Mouse (Mus musculus) spleen, adult 2 months (tissue): Measurements from ENCODE around the gene Cacna2d3. TPM values are rescaled to one million over a fixed set of nuclear protein-coding genes. Genes with fewer than 3 reads are reported as not detected.

Source experiments
- DNase-seq, 2 experiments: peaks; one replicate each; pipeline versions ENCODE4 v3.0.0 to v3.0.0-alpha.2; 2012 to 2021; ENCODE audit warnings: low spot score in 2 of 2, low read depth in 1 of 2
- H3K27ac ChIP-seq: fragments of 200-500 bp; 2 replicates; pipeline ENCODE4 v1.5.1; 2012; ENCODE audit warnings: low read length, inconsistent platforms; ENCODE audit not compliant: insufficient read depth
- H3K27me3 ChIP-seq: fragments of 200-500 bp; 2 replicates; pipeline ENCODE4 v1.6.1; 2012; ENCODE audit warnings: mild to moderate bottlenecking, moderate library complexity, low read length, inconsistent platforms; ENCODE audit not compliant: control insufficient read depth, insufficient read depth
- H3K36me3 ChIP-seq: fragments of 200-500 bp; 2 replicates; pipeline ENCODE4 v1.6.1; 2012; ENCODE audit warnings: mild to moderate bottlenecking, low read length, inconsistent platforms; ENCODE audit not compliant: control insufficient read depth, insufficient read depth
- H3K4me1 ChIP-seq: fragments of 200-500 bp; 2 replicates; pipeline ENCODE4 v1.6.1; 2011; ENCODE audit warnings: inconsistent platforms; ENCODE audit not compliant: control insufficient read depth, insufficient read depth, insufficient read length
- H3K4me3 ChIP-seq: fragments of 200-500 bp; 2 replicates; pipeline ENCODE4 v1.5.1; 2011; ENCODE audit warnings: mild to moderate bottlenecking, inconsistent platforms; ENCODE audit not compliant: insufficient read depth, insufficient read length; ENCODE audit errors: extremely low read depth
- CTCF ChIP-seq: fragments of 200-500 bp; IDR thresholded peaks from 2 replicates; pipeline ENCODE4 v1.5.1; 2011; ENCODE audit warnings: mild to moderate bottlenecking, inconsistent platforms; ENCODE audit not compliant: insufficient read depth, insufficient read length, insufficient replicate concordance; ENCODE audit errors: extremely low read depth
- POLR2A ChIP-seq: fragments of 200-500 bp; IDR thresholded peaks from 2 replicates; pipeline ENCODE4 v1.6.1; 2011; ENCODE audit warnings: low read depth, low read length, inconsistent platforms
- WGBS: fragments of 180-500 bp; shearing (Covaris S2); methylation state at CpG from one replicate; pipeline ENCODE4 v1.1.7; 2018; 5-methylcytosine and 5-hydroxymethylcytosine counted together
- polyA plus RNA-seq: library from polyadenylated mRNA; depleted of rRNA; stranded (reverse); fragments of >200 nt; gene quantifications from 2 replicates; pipeline ENCODE4 v1.2.3, GENCODE M21; 2012

Gene Cacna2d3
- polyA plus RNA-seq, 1 experiment: 0.19 TPM

GRCm38 (mm10) chr14:29723267-29723666 is 1.6 kb upstream of the Cacna2d3 start:
- peaks cover 9% of the 10 kb centered on the region for H3K27me3 ChIP-seq
- 12% methylated on average over 10 of the region's 10 CpGs for WGBS
- TF ChIP-seq POLR2A (no peak), CTCF (no peak)

DNA sequence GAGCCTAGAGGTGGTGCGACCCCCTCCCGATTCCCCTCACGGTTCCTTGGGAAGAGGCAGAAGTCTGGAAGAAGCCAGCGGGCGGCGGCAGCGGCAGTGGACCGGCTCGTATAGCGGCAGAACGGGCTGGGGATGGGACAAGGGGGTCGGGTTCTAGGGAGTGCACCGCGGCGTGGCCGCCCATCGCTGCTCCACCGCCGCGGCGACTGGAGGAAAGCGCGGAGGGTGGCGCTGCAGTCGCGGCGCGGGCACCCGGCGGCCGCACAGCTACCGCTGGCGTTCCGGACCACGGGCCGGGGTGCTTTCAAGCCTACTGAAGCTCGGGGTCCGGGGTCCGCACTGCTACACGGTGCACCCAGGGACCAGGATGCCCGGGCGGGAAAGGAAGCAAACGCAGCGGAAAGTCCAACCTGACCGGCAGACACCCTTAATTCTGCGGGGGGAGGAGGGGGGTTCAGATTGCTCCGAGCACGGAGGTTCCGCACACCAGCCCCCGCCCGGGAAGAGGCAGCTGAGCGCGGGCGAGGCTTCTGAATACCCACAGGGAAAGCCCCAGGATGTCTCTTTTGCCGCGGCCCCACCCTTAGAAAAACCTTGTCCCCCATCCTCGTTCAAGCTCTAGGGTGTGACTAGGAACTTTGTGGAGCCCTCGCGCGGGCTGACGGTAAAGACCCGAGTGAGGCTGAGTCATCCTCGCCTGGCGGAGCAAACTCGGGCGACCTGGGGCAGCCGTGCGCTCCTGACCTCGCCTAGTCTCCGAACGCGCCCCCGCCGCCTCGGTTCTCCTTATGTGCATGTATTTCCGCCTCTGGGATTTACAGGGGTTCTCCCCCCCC is 940 bp upstream of the Cacna2d3 start:
- no peak for DNase-seq
- peaks cover 9% of the 10 kb centered on the region for H3K27me3 ChIP-seq
- H3K36me3 ChIP-seq: no peaks in the 10 kb centered on the region
- 1% methylated on average over 76 of the region's 76 CpGs for WGBS
- H3K27ac ChIP-seq: no peak overlapping the region
- no peaks in the 10 kb centered on the region for H3K4me1 ChIP-seq
- no peak overlapping the region for H3K4me3 ChIP-seq
- TF ChIP-seq CTCF (no peak), POLR2A (no peak)

More at GRCm38 (mm10) chr14:29723267-29723666, 1.6 kb upstream of the Cacna2d3 start:
- Histone ChIP-seq H3K4me3 (no peak overlapping the region), H3K27ac (no peak overlapping the region), H3K4me1 (no peaks in the 10 kb centered on the region), H3K36me3 (no peaks in the 10 kb centered on the region)
- DNase-seq: no peak

- Histone ChIP-seq H3K27ac (no peak overlapping the region), H3K36me3 (no peaks in the 10 kb centered on the region), H3K27me3 (peaks cover 9% of the 10 kb centered on the region), H3K4me3 (no peak overlapping the region), H3K4me1 (no peaks in the 10 kb centered on the region)
- 8% methylated on average over 11 of the region's 11 CpGs for WGBS
- DNase-seq: no peak
- TF ChIP-seq POLR2A: no peak
- TF ChIP-seq CTCF: no peak
These were observed 555 bp downstream of the Cacna2d3 start for GRCm38 (mm10) chr14:29721131-29721487.

GRCm38 (mm10) chr14:29720334-29720911 is 1.2 kb downstream of the Cacna2d3 start:
- WGBS: 10% methylated on average over 17 of the region's 17 CpGs
- Histone ChIP-seq H3K27ac (no peak overlapping the region), H3K36me3 (no peaks in the 10 kb centered on the region), H3K27me3 (peaks cover 9% of the 10 kb centered on the region), H3K4me1 (no peaks in the 10 kb centered on the region), H3K4me3 (no peak overlapping the region)
- DNase-seq: no peak
- no peak for TF ChIP-seq POLR2A
- TF ChIP-seq CTCF: no peak

DNA sequence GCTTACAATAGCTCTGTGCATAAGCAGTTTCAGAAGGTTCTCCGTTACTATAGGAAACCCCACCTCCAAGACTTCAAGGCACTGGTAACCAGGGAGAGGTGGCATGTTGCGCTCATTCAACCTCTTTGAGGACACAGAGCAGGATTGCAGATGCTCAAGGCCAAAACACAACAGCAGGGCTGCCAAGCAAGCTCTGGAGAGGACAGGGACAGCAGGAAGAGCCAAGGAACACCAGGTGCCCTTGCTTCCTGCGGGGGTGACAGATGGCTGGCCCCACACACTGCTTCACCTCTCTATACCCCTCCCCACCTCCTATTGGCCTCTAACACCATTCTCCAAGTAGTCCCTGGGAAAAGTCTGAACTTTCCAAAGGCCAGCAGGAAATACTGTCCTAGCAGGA is 9.0 kb downstream of the Cacna2d3 start:
- H3K27ac ChIP-seq: no peak overlapping the region
- 72% methylated on average over 3 of the region's 3 CpGs for WGBS
- TF ChIP-seq CTCF (no peak), POLR2A (no peak)
- H3K4me1 ChIP-seq: no peaks in the 10 kb centered on the region
- no peaks in the 10 kb centered on the region for H3K36me3 ChIP-seq
- H3K4me3 ChIP-seq: no peak overlapping the region
- H3K27me3 ChIP-seq: no peaks in the 10 kb centered on the region
- DNase-seq: no peak

- no peak for DNase-seq
- Histone ChIP-seq H3K27me3 (no peaks in the 10 kb centered on the region), H3K4me1 (no peaks in the 10 kb centered on the region), H3K4me3 (no peak overlapping the region), H3K36me3 (no peaks in the 10 kb centered on the region), H3K27ac (no peak overlapping the region)
- no peak for TF ChIP-seq POLR2A
- TF ChIP-seq CTCF: no peak
- WGBS: 55% methylated on average over 18 of the region's 18 CpGs
These were observed 13.9 kb downstream of the Cacna2d3 start for GRCm38 (mm10) chr14:29707561-29708335.

DNA sequence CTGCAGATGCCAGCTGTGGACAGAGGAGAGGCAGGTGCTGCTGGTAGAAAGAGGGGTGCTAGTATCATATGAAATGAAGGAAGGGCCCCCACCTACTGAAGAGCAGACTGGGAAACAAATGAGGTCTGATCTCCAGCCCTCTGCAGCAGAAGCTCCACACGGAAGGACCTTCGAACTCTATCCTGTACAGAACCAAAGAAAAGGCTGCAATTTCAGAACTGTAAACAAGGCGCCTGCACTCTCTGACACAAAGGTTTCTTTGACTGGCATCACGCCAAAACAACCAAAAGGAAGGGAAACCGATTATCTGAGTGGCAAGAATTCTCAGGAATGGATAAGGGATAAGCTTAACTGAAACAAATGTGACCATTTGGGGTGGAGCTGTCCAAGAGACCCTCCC is 18.9 kb downstream of the Cacna2d3 start:
- DNase-seq: no peak
- Histone ChIP-seq H3K4me1 (no peaks in the 10 kb centered on the region), H3K27ac (no peak overlapping the region), H3K36me3 (no peaks in the 10 kb centered on the region), H3K27me3 (no peaks in the 10 kb centered on the region), H3K4me3 (no peak overlapping the region)
- WGBS: 61% methylated on average over 5 of the region's 5 CpGs
- TF ChIP-seq CTCF: no peak
- TF ChIP-seq POLR2A: no peak
